Mouse (Mus musculus): ENCODE data around the gene Olfr1293-ps.

Gene Olfr1293-ps

GRCm38 (mm10) chr2:111524903-111525302, at the start of gene Olfr1293-ps:
TSS of gene Olfr1293-ps (plus strand) at chr2:111525203.
- DNase-seq (ENCODE audit: low spot score in 2 of 2), result no peak

- no peak for DNase-seq (ENCODE audit: low spot score in 2 of 2)
Measured at GRCm38 (mm10) chr2:111480519-111480918, 44.5 kb upstream of the Olfr1293-ps start, which contains the start of gene Olfr1289. TSS of gene Olfr1289 (plus strand) at chr2:111480819.

- no peak for DNase-seq (ENCODE audit: low spot score in 2 of 2)
Measured at GRCm38 (mm10) chr2:111493729-111494128, 31.3 kb upstream of the Olfr1293-ps start, which contains the start of gene Olfr1290. TSS of gene Olfr1290 (minus strand) at chr2:111493829.

- DNase-seq (ENCODE audit: low spot score in 2 of 2), result no peak
Measured at GRCm38 (mm10) chr2:111496880-111497279, 28.1 kb upstream of the Olfr1293-ps start, which contains the start of gene Olfr1291-ps1. TSS of gene Olfr1291-ps1 (plus strand) at chr2:111497180.

- DNase-seq (ENCODE audit: low spot score in 2 of 2), result no peak
Measured at GRCm38 (mm10) chr2:111517451-111517850, 7.6 kb upstream of the Olfr1293-ps start.

- no peak for DNase-seq (ENCODE audit: low spot score in 2 of 2)
Measured at GRCm38 (mm10) chr2:111540191-111540590, 15.2 kb downstream of the Olfr1293-ps start, which contains the start of gene Olfr1294. TSS of gene Olfr1294 (minus strand) at chr2:111540291.

- no peak for DNase-seq (ENCODE audit: low spot score in 2 of 2)
Measured at GRCm38 (mm10) chr2:111569581-111569980, 44.6 kb downstream of the Olfr1293-ps start, which contains the start of gene Olfr1295. TSS of gene Olfr1295 (minus strand) at chr2:111569681.
